Mouse (Mus musculus) heart, embryonic 10.5 days (tissue): ENCODE data around the gene Skil. TPM values are rescaled to one million over a fixed set of nuclear protein-coding genes. Genes with fewer than 3 reads are reported as not detected.
A peak's percentile ranks its signal among the peaks of the same experiment; 100 is the strongest.
"Not testable (repeated sequence)": the region's sequence is repeated elsewhere in the genome, so short reads cannot be mapped to it uniquely, and the experiment has no call there.

ENCODE experiments used
- DNase-seq: peaks from one replicate; pipeline ENCODE4 v3.0.0-alpha.2; 2017; ENCODE audit warnings: low spot score
- H3K27ac ChIP-seq: fragments of 300-500 bp; sonication (generic); 2 replicates; pipeline ENCODE4 v1.5.1; 2016; ENCODE audit warnings: mild to moderate bottlenecking
- H3K27me3 ChIP-seq: fragments of 300-500 bp; sonication (generic); 2 replicates; pipeline ENCODE4 v1.6.1; 2016; ENCODE audit warnings: mild to moderate bottlenecking; ENCODE audit not compliant: poor library complexity, insufficient read depth, severe bottlenecking
- H3K36me3 ChIP-seq: fragments of 300-500 bp; sonication (generic); 2 replicates; pipeline ENCODE4 v1.6.1; 2016; ENCODE audit warnings: mild to moderate bottlenecking, moderate library complexity
- H3K4me1 ChIP-seq: fragments of 300-500 bp; sonication (generic); 2 replicates; pipeline ENCODE4 v1.6.1; 2016; ENCODE audit warnings: mild to moderate bottlenecking
- H3K4me3 ChIP-seq: fragments of 300-500 bp; sonication (generic); 2 replicates; pipeline ENCODE4 v1.5.1; 2016; ENCODE audit warnings: mild to moderate bottlenecking, moderate library complexity
- H3K9me3 ChIP-seq: fragments of 300-500 bp; sonication (generic); 2 replicates; pipeline ENCODE4 v1.6.1; 2016; ENCODE audit warnings: mild to moderate bottlenecking, moderate library complexity
- WGBS: fragments of 180-500 bp; shearing (Covaris S2); methylation state at CpG from one replicate; pipeline ENCODE4 v1.1.7; 2016; 5-methylcytosine and 5-hydroxymethylcytosine counted together
- polyA plus RNA-seq: library from polyadenylated mRNA; unstranded; fragments of >200 nt; fragmentation: Nextera tagmentation; extraction: Ambion mirVana; gene quantifications from 2 replicates; pipeline ENCODE4 v1.2.1, GENCODE M21; 2016

The Skil gene
- polyA plus RNA-seq, 1 experiment from 2014 or later = 22.0 TPM

DNA sequence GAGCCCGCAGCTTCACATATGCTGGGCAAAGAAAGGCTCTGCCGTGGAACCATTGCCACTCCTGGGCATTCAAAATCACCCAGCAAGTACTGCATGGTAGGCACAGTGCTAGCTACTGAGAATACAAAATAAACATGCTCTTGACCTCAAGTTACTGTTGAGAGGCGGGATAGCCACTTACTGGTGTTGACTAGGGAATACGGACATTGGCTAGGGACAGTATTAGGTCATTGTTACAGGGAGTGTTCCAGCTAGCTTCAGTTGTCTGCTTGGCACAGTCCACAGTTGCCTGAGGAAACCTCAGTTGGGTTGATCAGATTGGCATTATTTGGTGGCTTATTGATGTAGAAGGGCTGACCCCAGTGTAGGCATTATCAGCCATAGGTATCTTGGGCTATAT lies 12.8 kb downstream of the Skil start:
- Histone ChIP-seq H3K27ac (no peak overlapping the region), H3K9me3 (no peaks in the 10 kb centered on the region), H3K36me3 (0 out of 2 replicates have a peak, but pooled peaks cover under 1% of the 10 kb centered on the region), H3K27me3 (no peaks in the 10 kb centered on the region), H3K4me3 (no peak overlapping the region), H3K4me1 (peaks cover 10% of the 10 kb centered on the region; the same call in 1 of the 2 replicates)
- 73% methylated on average over 4 of the region's 4 CpGs for WGBS
- no peak for DNase-seq

DNA sequence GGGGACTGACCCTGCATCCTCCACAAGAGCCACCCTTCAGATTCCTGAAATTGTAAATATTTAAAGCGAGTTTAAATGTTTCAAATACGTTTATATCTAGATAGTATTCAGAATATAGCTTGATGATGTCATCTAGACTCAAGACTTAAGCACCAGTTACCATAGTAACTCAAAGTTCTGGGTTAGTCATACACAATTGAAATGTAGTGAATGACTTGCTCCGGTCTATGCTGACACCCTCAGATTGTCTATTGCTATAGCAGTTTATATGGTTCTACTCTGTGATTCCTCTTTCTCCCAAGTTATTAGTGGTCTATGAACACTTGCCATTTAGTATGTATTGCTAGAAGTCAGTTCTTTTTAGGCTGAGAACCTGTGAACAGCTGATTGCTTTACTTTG lies 14.2 kb downstream of the Skil start:
- no peaks in the 10 kb centered on the region for H3K27me3 ChIP-seq
- no peak overlapping the region for H3K27ac ChIP-seq
- H3K4me3 ChIP-seq = no peak overlapping the region
- H3K36me3 ChIP-seq = peaks cover 13% of the 10 kb centered on the region
- H3K4me1 ChIP-seq = peaks cover 7% of the 10 kb centered on the region; the same call in 1 of the 2 replicates
- 76% methylated on average over 3 of the region's 3 CpGs for WGBS
- DNase-seq = no peak
- no peaks in the 10 kb centered on the region for H3K9me3 ChIP-seq

DNA sequence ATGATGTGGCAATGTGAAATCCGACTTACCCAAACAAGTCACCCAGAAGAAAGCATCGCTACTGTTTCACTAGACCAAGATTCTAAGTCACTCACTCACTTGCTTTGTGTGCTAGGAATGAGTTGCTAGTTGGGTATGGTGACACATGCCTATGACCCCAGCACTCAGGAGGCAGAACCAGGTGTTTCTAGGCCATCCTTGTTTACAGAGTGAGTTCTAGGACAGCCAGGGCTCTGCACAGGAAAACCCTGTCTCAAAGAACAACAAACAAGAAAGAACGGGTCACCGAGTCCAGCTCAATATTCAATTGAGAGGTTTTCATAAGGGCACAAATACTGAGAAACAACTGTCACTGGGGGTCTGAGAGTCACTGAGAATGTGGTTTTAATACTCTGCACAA lies 28.2 kb downstream of the Skil start:
- Histone ChIP-seq H3K9me3 (no peaks in the 10 kb centered on the region), H3K27ac (no peak overlapping the region), H3K27me3 (no peaks in the 10 kb centered on the region), H3K4me3 (no peak overlapping the region), H3K36me3 (peaks cover 40% of the 10 kb centered on the region), H3K4me1 (no peaks in the 10 kb centered on the region)
- WGBS = 86% methylated on average over 4 of the region's 4 CpGs
- no peak for DNase-seq

DNA sequence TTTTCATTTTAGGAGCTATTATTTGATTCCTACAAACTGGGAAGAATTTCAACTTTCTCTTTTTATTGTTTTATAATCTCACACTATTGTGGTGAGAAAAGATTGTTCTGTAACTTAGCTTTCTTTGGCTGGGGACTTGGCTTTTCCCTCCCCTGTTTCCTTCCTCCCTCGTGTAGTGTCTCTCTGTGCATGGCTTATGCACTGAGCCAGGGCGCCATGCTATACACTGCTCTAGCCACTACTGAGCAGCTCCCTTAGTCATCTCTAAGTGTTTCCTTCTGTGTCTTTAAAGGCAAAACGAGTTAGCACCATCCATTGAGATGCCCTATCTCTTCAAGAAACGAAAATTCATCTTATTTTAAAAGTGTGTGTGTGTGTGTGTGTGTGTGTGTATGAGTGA lies 31.4 kb downstream of the Skil start:
- H3K36me3 ChIP-seq = peaks cover 19% of the 10 kb centered on the region
- no peaks in the 10 kb centered on the region for H3K4me1 ChIP-seq
- 61% methylated on average over 4 of the region's 4 CpGs for WGBS
- H3K4me3 ChIP-seq = no peak overlapping the region
- H3K9me3 ChIP-seq = no peaks in the 10 kb centered on the region
- no peak overlapping the region for H3K27ac ChIP-seq
- no peak for DNase-seq
- no peaks in the 10 kb centered on the region for H3K27me3 ChIP-seq

DNA sequence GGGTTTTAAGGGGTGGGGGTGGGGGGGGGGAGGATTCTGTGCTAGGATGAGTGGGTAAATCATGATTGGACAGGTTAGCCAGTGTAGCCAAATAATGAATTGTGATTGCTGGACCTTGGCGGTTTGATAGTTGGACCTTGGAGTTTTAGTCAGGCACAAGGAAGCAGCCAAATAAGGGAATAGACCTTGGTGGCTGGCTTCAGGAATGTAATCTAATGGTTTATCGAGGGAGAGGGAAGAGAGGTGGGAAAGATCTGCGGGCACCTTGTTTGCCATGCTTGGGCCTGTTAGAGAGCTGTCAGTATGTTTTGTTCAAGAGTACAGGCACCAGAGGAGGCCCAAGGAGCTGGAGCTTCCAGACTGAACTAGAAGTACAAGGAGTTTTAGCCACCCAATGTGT lies 32.0 kb downstream of the Skil start:
- no peaks in the 10 kb centered on the region for H3K9me3 ChIP-seq
- H3K36me3 ChIP-seq = peaks cover 17% of the 10 kb centered on the region
- 70% methylated on average over 3 of the region's 3 CpGs for WGBS
- DNase-seq = no peak
- no peak overlapping the region for H3K27ac ChIP-seq
- no peaks in the 10 kb centered on the region for H3K27me3 ChIP-seq
- H3K4me3 ChIP-seq = no peak overlapping the region
- no peaks in the 10 kb centered on the region for H3K4me1 ChIP-seq

DNA sequence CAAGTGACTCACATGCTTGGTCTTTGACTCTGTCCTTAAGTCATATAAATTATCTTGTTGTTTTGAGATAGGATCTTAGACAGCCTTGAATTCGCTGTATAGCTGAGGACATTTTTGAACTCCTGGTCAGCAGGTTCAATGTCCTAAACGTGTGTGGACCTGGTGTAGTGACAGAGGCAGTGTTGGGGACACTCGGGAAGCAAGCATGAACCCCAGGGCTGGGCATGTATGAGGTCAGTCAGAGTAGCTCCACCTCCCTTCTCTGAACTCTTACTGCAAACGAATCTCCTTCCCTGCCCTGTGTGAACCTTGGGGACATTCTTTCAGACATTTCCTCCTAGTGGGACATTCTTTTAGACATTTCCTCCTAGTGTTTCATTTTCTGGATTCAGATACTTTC lies 34.9 kb downstream of the Skil start:
- no peaks in the 10 kb centered on the region for H3K27me3 ChIP-seq
- no peaks in the 10 kb centered on the region for H3K9me3 ChIP-seq
- H3K4me3 ChIP-seq = no peak overlapping the region
- peak; percentile 38 for DNase-seq
- WGBS = 44% methylated on average over 4 of the region's 4 CpGs
- H3K4me1 ChIP-seq = 0 out of 2 replicates have a peak, but pooled peaks cover 4% of the 10 kb centered on the region
- H3K36me3 ChIP-seq = no peaks in the 10 kb centered on the region
- no peak overlapping the region for H3K27ac ChIP-seq

DNA sequence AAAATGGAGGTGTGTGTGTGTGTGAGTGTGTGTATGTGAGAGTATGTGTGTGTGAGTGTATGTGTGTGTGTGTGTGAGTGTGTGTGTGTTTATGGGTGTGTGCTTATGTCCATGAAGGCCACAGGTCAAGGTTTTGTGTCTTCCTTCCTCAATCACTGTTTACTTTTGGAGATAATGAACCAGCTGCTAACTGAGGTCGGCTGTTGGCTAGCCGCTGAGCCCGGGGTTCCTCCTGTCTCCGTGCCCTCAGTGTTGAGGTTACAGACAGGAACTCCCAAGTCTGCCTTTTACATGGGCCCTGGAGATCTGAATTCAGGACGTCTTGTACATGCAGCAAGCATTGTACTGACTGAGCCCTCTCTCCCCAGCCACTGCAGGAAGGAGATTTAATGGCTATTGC lies 38.8 kb downstream of the Skil start:
- 35% methylated on average over 5 of the region's 5 CpGs for WGBS
- peak; percentile 73 for DNase-seq
- Histone ChIP-seq H3K27ac (no peak overlapping the region), H3K27me3 (no peaks in the 10 kb centered on the region), H3K9me3 (no peaks in the 10 kb centered on the region), H3K36me3 (no peaks in the 10 kb centered on the region), H3K4me1 (0 out of 2 replicates have a peak, but pooled peaks cover 4% of the 10 kb centered on the region), H3K4me3 (no peak overlapping the region)

DNA sequence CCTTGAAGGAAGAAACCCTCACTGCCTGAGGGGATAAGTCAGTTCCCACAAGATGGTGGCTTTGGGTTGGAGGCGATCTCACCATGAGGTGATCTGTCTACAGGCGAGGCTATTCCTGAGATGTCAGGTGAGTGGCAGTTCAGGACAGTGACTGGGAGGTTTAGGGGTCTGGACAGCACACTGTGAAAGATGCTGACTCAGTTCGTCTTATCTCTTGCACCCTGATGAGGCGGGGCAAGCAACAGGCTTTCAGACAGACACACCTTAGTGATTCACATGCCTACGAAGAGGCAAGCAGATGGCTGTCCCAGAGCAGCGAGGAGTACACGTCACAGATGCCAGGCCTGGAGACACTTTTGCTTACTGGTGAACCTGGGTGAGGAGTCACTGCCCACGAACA lies 39.4 kb downstream of the Skil start:
- H3K4me3 ChIP-seq = no peak overlapping the region
- H3K27me3 ChIP-seq = no peaks in the 10 kb centered on the region
- H3K9me3 ChIP-seq = no peaks in the 10 kb centered on the region
- no peak overlapping the region for H3K27ac ChIP-seq
- 64% methylated on average over 8 of the region's 8 CpGs for WGBS
- H3K4me1 ChIP-seq = 0 out of 2 replicates have a peak, but pooled peaks cover 4% of the 10 kb centered on the region
- DNase-seq = peak; percentile 82
- no peaks in the 10 kb centered on the region for H3K36me3 ChIP-seq

DNA sequence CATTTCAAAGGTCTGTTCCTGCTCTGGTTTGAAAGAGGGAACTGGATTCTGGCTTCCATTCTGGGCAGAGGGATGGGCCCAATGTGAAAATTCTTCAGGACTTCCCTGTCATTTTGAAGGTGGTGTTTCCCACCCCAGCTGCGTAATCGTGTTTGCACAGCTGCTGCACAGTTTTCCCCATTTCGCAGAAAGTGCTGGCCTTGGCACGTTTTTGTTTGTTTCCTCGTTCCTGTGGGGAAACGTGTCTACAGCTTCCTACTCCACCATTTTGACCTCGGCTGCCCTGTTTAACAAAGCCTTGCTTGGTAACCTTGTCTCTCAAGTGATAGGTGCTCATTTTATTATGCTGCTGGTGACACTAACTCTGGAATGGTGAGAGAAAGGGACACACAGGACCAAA lies 39.8 kb downstream of the Skil start:
- Histone ChIP-seq H3K36me3 (no peaks in the 10 kb centered on the region), H3K27me3 (no peaks in the 10 kb centered on the region), H3K27ac (no peak overlapping the region), H3K4me1 (0 out of 2 replicates have a peak, but pooled peaks cover 4% of the 10 kb centered on the region), H3K9me3 (no peaks in the 10 kb centered on the region), H3K4me3 (no peak overlapping the region)
- WGBS = 60% methylated on average over 7 of the region's 7 CpGs
- peak; percentile 66 for DNase-seq

DNA sequence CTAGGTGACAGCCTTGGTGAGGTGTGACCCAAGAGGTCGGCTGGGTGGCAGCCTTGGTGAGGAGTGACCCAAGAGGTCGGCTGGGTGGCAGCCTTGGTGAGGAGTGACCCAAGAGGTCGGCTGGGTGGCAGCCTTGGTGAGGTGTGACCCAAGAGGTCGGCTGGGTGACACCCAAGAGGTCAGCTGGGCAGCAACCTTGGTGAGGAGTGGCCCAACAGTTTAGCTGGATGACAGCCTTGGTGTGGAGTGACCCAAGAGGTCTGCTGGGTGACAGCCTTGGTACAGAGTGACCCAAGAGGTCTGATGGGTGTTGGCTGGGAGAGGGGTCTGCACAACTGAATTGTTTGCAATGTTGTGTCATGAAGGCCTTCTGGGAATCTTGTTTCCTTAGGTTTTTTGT lies 41.7 kb downstream of the Skil start:
- H3K27ac ChIP-seq, H3K9me3 ChIP-seq, H3K4me3 ChIP-seq, H3K27me3 ChIP-seq, H3K4me1 ChIP-seq, H3K36me3 ChIP-seq: not testable (repeated sequence)
- DNase-seq = peak; percentile 70
- 62% methylated on average over 4 of the region's 4 CpGs for WGBS

DNA sequence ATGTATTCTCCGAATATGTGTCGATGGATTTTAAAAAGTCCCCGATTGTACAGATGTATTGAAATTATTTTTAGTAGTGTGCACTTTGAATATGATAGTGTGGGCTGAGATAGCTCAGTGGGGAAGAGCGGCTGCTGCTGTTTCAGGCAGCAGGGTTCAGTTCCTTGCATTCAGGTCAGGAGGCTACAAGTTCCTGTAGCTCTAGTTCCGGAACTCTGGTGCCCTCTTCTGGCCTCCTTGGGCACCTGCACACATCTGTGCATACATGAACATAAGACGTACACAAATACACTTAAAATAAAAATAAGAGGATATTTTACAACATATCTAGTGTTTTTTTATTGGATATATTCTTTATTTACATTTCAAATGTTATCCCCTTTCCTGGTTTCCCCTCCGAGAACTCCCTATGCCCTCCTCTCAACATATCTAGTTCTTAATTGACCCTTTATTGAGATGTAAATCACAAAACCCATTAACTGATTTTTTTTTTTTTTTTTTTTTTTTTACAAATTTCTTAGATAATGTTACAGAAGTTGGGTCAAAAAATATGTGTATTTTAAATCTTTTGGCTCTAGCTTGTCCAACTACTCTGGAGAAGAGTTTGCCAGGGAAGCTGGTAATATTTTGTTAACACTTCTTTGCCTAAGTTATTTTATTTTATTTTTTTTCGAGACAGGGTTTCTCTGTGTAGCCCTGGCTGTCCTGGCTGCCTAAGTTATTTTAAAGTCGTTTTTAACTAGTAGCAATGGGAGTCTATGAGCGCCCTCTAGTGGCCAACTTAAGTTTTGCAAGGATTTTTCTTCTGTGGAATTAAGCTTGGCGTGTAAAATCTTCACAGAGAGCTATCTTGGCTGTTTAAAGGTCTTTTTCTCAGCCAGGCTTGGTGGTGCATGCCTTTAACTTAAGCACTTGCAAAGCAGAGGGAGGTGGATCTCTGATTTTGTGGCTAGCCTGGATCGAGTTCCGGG lies 43.9 kb downstream of the Skil start:
- 57% methylated on average over 13 of the region's 13 CpGs for WGBS
- peak; percentile 78 for DNase-seq

DNA sequence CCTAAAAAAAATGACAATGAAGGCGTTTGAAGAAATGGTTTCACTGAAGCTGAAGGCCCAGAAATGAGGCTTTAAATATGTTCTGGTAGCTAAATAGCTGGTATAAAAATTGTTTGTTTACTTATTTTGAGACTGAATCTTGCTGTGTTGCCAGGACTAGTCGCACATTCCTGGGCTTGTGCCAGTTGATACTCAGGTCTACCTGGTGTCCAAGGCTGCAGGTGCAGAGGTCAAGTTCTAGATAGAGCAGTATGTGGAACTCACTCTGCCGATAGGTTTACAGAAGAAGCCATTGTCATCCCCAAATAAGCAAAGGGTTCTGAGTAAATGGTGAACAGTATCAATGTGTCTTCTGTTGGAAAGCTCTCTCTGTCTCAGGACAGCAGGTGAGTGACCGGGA lies 46.8 kb downstream of the Skil start:
- 83% methylated on average over 4 of the region's 4 CpGs for WGBS
- peak; percentile 53 for DNase-seq
- peaks cover 4% of the 10 kb centered on the region; the same call in 1 of the 2 replicates for H3K27me3 ChIP-seq
- no peak overlapping the region for H3K27ac ChIP-seq
- no peaks in the 10 kb centered on the region for H3K36me3 ChIP-seq
- no peaks in the 10 kb centered on the region for H3K4me1 ChIP-seq
- H3K4me3 ChIP-seq = no peak overlapping the region
- H3K9me3 ChIP-seq = no peaks in the 10 kb centered on the region

More for the DNA sequence above, 43.9 kb downstream of the Skil start:
- Histone ChIP-seq H3K36me3 (no peaks in the 10 kb centered on the region), H3K4me3 (no peak overlapping the region), H3K9me3 (no peaks in the 10 kb centered on the region), H3K27me3 (no peaks in the 10 kb centered on the region), H3K27ac (no peak overlapping the region), H3K4me1 (0 out of 2 replicates have a peak, but pooled peaks cover 2% of the 10 kb centered on the region)

DNA sequence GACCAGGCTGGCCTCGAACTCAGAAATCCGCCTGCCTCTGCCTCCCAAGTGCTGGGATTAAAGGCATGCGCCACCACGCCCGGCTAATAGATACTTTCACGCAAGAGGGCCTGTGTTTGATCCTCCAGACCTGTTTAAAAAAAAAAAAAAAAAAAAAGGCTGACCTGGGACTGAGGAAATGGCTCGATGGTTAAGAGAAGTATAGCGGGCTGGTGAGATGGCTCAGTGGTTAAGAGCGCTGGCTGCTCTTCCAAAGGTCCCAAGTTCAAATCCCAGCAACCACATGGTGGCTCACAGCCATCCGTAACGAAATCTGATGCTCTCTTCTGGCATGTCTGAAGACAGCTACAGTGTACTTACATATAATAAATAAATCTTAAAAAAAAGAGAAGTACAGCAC lies 50.4 kb downstream of the Skil start:
- Histone ChIP-seq H3K27me3 (peaks cover 36% of the 10 kb centered on the region), H3K4me1 (peaks cover 10% of the 10 kb centered on the region)
- 83% methylated on average over 11 of the region's 11 CpGs for WGBS
- not testable (repeated sequence) for H3K36me3 ChIP-seq, H3K27ac ChIP-seq, H3K4me3 ChIP-seq, DNase-seq, H3K9me3 ChIP-seq
